Mouse (Mus musculus) midbrain, embryonic 10.5 days (tissue): ENCODE data around the gene Ncf2. TPM values are rescaled to one million over a fixed set of nuclear protein-coding genes. Genes with fewer than 3 reads are reported as not detected.

Source experiments
- DNase-seq: peaks from one replicate; pipeline ENCODE4 v3.0.0-alpha.2; 2017; ENCODE audit warnings: low spot score
- H3K27ac ChIP-seq: fragments of 300-500 bp; sonication (generic); replicated peaks from 2 replicates; pipeline ENCODE4 v1.5.1; 2016; ENCODE audit warnings: mild to moderate bottlenecking
- H3K27me3 ChIP-seq: fragments of 300-500 bp; sonication (generic); 2 replicates; pipeline ENCODE4 v1.6.1; 2016; ENCODE audit warnings: low read depth, mild to moderate bottlenecking; ENCODE audit not compliant: poor library complexity, severe bottlenecking
- H3K36me3 ChIP-seq: fragments of 300-500 bp; sonication (generic); 2 replicates; pipeline ENCODE4 v1.6.1; 2016; ENCODE audit warnings: mild to moderate bottlenecking, moderate library complexity
- H3K4me1 ChIP-seq: fragments of 300-500 bp; sonication (generic); 2 replicates; pipeline ENCODE4 v1.6.1; 2016
- H3K4me3 ChIP-seq: fragments of 300-500 bp; sonication (generic); 2 replicates; pipeline ENCODE4 v1.5.1; 2016; ENCODE audit warnings: mild to moderate bottlenecking, moderate library complexity
- H3K9me3 ChIP-seq: fragments of 300-500 bp; sonication (generic); replicated peaks from 2 replicates; pipeline ENCODE4 v1.6.1; 2016; ENCODE audit warnings: mild to moderate bottlenecking
- WGBS: fragments of 180-500 bp; shearing (Covaris S2); methylation state at CpG from one replicate; pipeline ENCODE4 v1.1.7; 2016; 5-methylcytosine and 5-hydroxymethylcytosine counted together
- polyA plus RNA-seq: library from polyadenylated mRNA; unstranded; fragments of >200 nt; fragmentation: Nextera tagmentation; extraction: Ambion mirVana; gene quantifications from 2 replicates; pipeline ENCODE4 v1.2.1, GENCODE M21; 2016

Ncf2 gene
- polyA plus RNA-seq, 1 experiment from 2014 or later: 3.0 TPM

DNA sequence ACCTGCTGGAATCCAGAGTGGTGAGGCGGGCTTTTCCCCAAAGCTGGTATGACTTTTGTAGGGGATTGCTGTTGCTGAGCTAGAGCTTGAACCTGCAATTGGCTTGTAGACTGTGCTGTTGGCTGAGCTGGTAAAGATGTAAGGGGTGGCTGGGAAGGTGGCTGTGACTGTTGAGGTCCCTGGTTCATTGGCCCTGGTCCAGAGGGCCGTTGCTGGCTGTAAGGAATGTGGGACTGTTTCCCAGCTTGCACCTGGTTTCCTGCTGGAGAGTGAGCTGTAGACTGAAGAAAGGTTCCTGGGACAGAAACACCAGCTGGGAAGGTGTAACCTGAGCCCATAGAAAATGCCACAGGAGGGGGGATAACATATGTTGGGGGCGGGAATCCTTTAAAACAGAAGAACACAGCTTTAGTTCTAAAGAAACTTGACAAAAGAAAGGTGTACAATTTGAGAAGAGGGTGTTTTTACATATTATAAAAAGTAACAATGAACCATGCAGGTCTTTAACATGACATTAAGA is 45.3 kb downstream of the Ncf2 start:
- 93% methylated on average over 3 of the region's 3 CpGs for WGBS
- Histone ChIP-seq H3K36me3 (peaks cover 98% of the 10 kb centered on the region), H3K27ac (no peak overlapping the region), H3K27me3 (no peaks in the 10 kb centered on the region), H3K9me3 (no peaks in the 10 kb centered on the region), H3K4me3 (no peak overlapping the region), H3K4me1 (no peaks in the 10 kb centered on the region)
- DNase-seq: no peak

DNA sequence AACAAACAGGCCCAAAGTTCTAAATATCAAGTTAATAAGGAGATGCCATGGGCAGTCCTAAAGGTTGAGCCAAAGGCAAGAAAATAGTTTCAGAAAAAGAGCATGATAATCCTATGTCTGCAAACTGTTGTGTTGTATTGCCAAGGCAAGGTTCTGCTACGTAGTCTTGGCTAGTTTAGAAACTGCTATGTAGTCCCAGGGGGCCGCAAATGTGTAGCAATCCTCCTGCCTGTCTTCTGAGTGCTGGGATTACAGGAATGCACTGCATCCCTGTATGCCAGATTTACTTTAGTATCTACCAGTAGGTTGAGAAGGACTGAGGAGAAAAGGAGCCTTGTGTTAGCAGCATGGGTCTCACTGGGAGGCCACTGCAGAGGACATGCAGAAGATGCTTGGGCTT is 46.9 kb downstream of the Ncf2 start:
- Histone ChIP-seq H3K4me3 (no peak overlapping the region), H3K36me3 (peaks cover 98% of the 10 kb centered on the region), H3K27ac (no peak overlapping the region), H3K27me3 (no peaks in the 10 kb centered on the region), H3K4me1 (no peaks in the 10 kb centered on the region), H3K9me3 (no peaks in the 10 kb centered on the region)
- WGBS: 97% methylated on average over 2 of the region's 2 CpGs
- DNase-seq: no peak

DNA sequence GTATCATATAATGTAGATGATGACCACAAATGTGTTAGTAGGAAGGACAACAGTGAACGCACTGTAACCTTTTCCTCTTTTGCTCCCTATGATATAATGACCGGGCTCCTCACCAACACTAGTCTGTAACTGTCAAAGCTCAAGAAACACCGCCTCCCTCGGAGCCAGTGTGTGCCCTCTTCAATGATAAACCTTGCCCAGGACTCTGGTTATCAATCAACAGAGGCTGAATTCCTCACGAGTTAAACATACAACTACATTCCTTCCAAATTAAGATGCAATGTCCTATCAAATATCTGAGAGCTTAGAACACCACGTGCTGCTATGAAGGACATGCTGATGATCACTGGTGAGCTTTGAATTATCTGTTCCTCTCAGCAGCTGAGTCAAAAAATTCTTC is 69.9 kb downstream of the Ncf2 start:
- Histone ChIP-seq H3K9me3 (no peaks in the 10 kb centered on the region), H3K27ac (no peak overlapping the region), H3K4me3 (no peak overlapping the region), H3K27me3 (no peaks in the 10 kb centered on the region), H3K4me1 (peaks cover 9% of the 10 kb centered on the region), H3K36me3 (peaks cover 52% of the 10 kb centered on the region)
- 94% methylated on average over 6 of the region's 6 CpGs for WGBS
- DNase-seq: no peak

DNA sequence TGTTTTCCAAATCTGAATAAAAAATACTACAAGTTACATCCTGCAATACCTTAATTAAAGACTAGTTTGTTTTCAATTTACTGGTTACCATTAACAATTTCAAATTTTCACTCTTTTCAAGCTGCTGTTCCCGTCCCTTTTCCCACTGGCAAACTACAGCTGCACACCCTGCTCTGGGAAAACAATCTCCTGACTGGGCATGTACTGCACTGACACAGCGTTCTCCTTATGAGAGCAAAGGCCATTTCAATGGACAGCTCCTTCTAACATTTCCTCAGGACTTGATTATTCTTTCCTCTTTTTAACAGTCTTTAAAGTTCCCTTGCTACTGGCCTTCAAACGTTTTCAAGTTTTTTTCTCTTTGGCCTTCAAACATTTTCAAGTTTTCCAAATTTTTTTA is 71.0 kb downstream of the Ncf2 start:
- H3K4me1 ChIP-seq: peaks cover 9% of the 10 kb centered on the region
- WGBS: 82% methylated on average over 3 of the region's 3 CpGs
- no peak overlapping the region for H3K4me3 ChIP-seq
- no peaks in the 10 kb centered on the region for H3K9me3 ChIP-seq
- H3K36me3 ChIP-seq: peaks cover 48% of the 10 kb centered on the region
- H3K27ac ChIP-seq: no peak overlapping the region
- H3K27me3 ChIP-seq: no peaks in the 10 kb centered on the region
- DNase-seq: no peak

Other genes with a start within 250 kb of the Ncf2 start
- gene Apobec4, start 49.6 kb upstream of the Ncf2 start, polyA plus RNA-seq: not detected in 2 replicates
- gene Rgl1, start 33.8 kb upstream of the Ncf2 start, polyA plus RNA-seq: 23.2 and 24.4 TPM in 2 replicates
- 207 and 235 TPM in 2 replicates for gene Arpc5, start 33.7 kb upstream of the Ncf2 start, polyA plus RNA-seq
- gene Smg7, start 102.5 kb downstream of the Ncf2 start, polyA plus RNA-seq: 35.4 and 40.0 TPM in 2 replicates
- gene Nmnat2, start 154.8 kb downstream of the Ncf2 start, polyA plus RNA-seq: 10.5 and 10.7 TPM in 2 replicates